Comparison of ENCODE assay signal across 19 mouse cellular contexts in genomic region chr11:25042763-25043162, GRCm38 (mm10).
DNase-seq lines count a peak whose midpoint lies in the region; ATAC-seq and TF ChIP-seq lines count a peak whose summit lies in the region.
"Had no signal": no experiment of that assay in that cellular context is flagged by ENCODE, and none has a peak within 500 bp of the region (broad histone marks: within the 10 kb centered on the region; RNA-seq: fewer than 3 reads in every experiment).

No protein-coding gene starts in this region.

- no peak overlapping the region for H3K27ac ChIP-seq in intestine, embryonic 14.5 days (ENCODE audit: low read depth)
- H3K27ac ChIP-seq in intestine, postnatal 0 days (ENCODE audit: low read depth, low read length), result no peak overlapping the region
- H3K27ac ChIP-seq in intestine, embryonic 15.5 days, result no peak overlapping the region
- no peak overlapping the region for H3K27ac ChIP-seq in intestine, embryonic 16.5 days (ENCODE audit: low read length)
- H3K27ac ChIP-seq: embryonic facial prominence, embryonic 13.5 days; embryonic facial prominence, embryonic 15.5 days; forebrain, embryonic 10.5 days; forebrain, embryonic 12.5 days had no signal

- no peaks in the 10 kb centered on the region for H3K9me3 ChIP-seq in intestine, embryonic 14.5 days (ENCODE audit: control insufficient read depth, low read length)
- H3K9me3 ChIP-seq in intestine, postnatal 0 days (ENCODE audit: control insufficient read depth), result no peaks in the 10 kb centered on the region
- no peaks in the 10 kb centered on the region for H3K9me3 ChIP-seq in intestine, embryonic 15.5 days
- H3K9me3 ChIP-seq in intestine, embryonic 16.5 days (ENCODE audit: control insufficient read depth, low read length), result no peaks in the 10 kb centered on the region
- H3K9me3 ChIP-seq: embryonic facial prominence, embryonic 13.5 days; embryonic facial prominence, embryonic 15.5 days; forebrain, embryonic 10.5 days; forebrain, embryonic 12.5 days had no signal

- H3K4me1 ChIP-seq in intestine, embryonic 14.5 days (replicated peaks; ENCODE audit: control insufficient read depth, insufficient read depth, low read length), result no peaks in the 10 kb centered on the region
- H3K4me1 ChIP-seq in intestine, postnatal 0 days (replicated peaks; ENCODE audit: control insufficient read depth, insufficient read depth, low read length), result no peaks in the 10 kb centered on the region
- no peaks in the 10 kb centered on the region for H3K4me1 ChIP-seq in intestine, embryonic 15.5 days (replicated peaks)
- H3K4me1 ChIP-seq in intestine, embryonic 16.5 days (ENCODE audit: control insufficient read depth, insufficient read depth, low read length), result no peaks in the 10 kb centered on the region
- H3K4me1 ChIP-seq: embryonic facial prominence, embryonic 15.5 days had no signal

- ATAC-seq in intestine, embryonic 14.5 days (replicated peaks; ENCODE audit: low FRiP score, low TSS enrichment, low read depth), result peak; percentile 55; the same call in 1 of the 2 replicates
- no peak for ATAC-seq in intestine, postnatal 0 days
- ATAC-seq in intestine, embryonic 15.5 days, result peak; percentile 73
- ATAC-seq in intestine, embryonic 16.5 days, result peak; percentile 66
- ATAC-seq: forebrain, embryonic 14.5 days had no signal

- no peak overlapping the region for H3K4me2 ChIP-seq in intestine, embryonic 14.5 days (ENCODE audit: low read length)
- no peak overlapping the region for H3K4me2 ChIP-seq in intestine, postnatal 0 days (replicated peaks; ENCODE audit: low read depth)
- H3K4me2 ChIP-seq in intestine, embryonic 15.5 days (replicated peaks), result no peak overlapping the region
- H3K4me2 ChIP-seq in intestine, embryonic 16.5 days (ENCODE audit: low read depth, low read length), result no peak overlapping the region
- H3K4me2 ChIP-seq: embryonic facial prominence, embryonic 13.5 days; embryonic facial prominence, embryonic 15.5 days; forebrain, embryonic 12.5 days had no signal

- no peak for DNase-seq in intestine, embryonic 14.5 days (ENCODE audit: low spot score)
- DNase-seq in adipocyte (ENCODE audit: low spot score), result no peak
- DNase-seq: adrenal gland, adult 8-10 months; adrenal gland, postnatal 14 days; adrenal gland, postnatal 36 days; cerebellum, adult 11-12 months; cerebellum, adult 2 months; cerebellum, adult 9-10 months; cerebellum, postnatal 10 days; cerebellum, postnatal 25 days had no signal

- H3K36me3 ChIP-seq in intestine, embryonic 14.5 days (ENCODE audit: control insufficient read depth, insufficient read depth, low read length), result no peaks in the 10 kb centered on the region
- no peaks in the 10 kb centered on the region for H3K36me3 ChIP-seq in intestine, postnatal 0 days (ENCODE audit: control insufficient read depth, insufficient read depth)
- H3K36me3 ChIP-seq in intestine, embryonic 15.5 days, result no peaks in the 10 kb centered on the region
- no peaks in the 10 kb centered on the region for H3K36me3 ChIP-seq in intestine, embryonic 16.5 days (ENCODE audit: control insufficient read depth, insufficient read depth, low read length)
- H3K36me3 ChIP-seq: embryonic facial prominence, embryonic 13.5 days; embryonic facial prominence, embryonic 15.5 days; forebrain, embryonic 10.5 days; forebrain, embryonic 12.5 days had no signal

- H3K9ac ChIP-seq in intestine, embryonic 14.5 days (ENCODE audit: low read length), result no peak overlapping the region
- no peak overlapping the region for H3K9ac ChIP-seq in intestine, postnatal 0 days (ENCODE audit: low read depth, low read length)
- H3K9ac ChIP-seq in intestine, embryonic 15.5 days, result no peak overlapping the region
- H3K9ac ChIP-seq in intestine, embryonic 16.5 days (ENCODE audit: low read depth, low read length), result no peak overlapping the region
- H3K9ac ChIP-seq: embryonic facial prominence, embryonic 13.5 days; embryonic facial prominence, embryonic 15.5 days; forebrain, embryonic 12.5 days had no signal

- no peak overlapping the region for H3K4me3 ChIP-seq in intestine, embryonic 14.5 days (ENCODE audit: low read depth, low read length)
- no peak overlapping the region for H3K4me3 ChIP-seq in intestine, postnatal 0 days (ENCODE audit: low read depth, low read length)
- H3K4me3 ChIP-seq in intestine, embryonic 15.5 days (replicated peaks), result no peak overlapping the region
- H3K4me3 ChIP-seq in intestine, embryonic 16.5 days (ENCODE audit: low read length), result no peak overlapping the region
- H3K4me3 ChIP-seq: embryonic facial prominence, embryonic 13.5 days; embryonic facial prominence, embryonic 15.5 days; erythroblast, embryonic 14.5 days; forebrain, embryonic 10.5 days; forebrain, embryonic 12.5 days had no signal

- 74% methylated on average over 3 of the region's 3 CpGs for WGBS in intestine, embryonic 14.5 days
- WGBS in intestine, postnatal 0 days, result 37% methylated on average over 3 of the region's 3 CpGs
- 54% methylated on average over 3 of the region's 3 CpGs for WGBS in intestine, embryonic 15.5 days
- 52% methylated on average over 3 of the region's 3 CpGs for WGBS in intestine, embryonic 16.5 days

- no peaks in the 10 kb centered on the region for H3K27me3 ChIP-seq in intestine, embryonic 14.5 days (replicated peaks; ENCODE audit: control insufficient read depth, insufficient read depth, low read length)
- no peaks in the 10 kb centered on the region for H3K27me3 ChIP-seq in intestine, postnatal 0 days (replicated peaks; ENCODE audit: control insufficient read depth, insufficient read depth, low read length)
- H3K27me3 ChIP-seq in intestine, embryonic 15.5 days (replicated peaks), result no peaks in the 10 kb centered on the region
- no peaks in the 10 kb centered on the region for H3K27me3 ChIP-seq in intestine, embryonic 16.5 days (replicated peaks; ENCODE audit: control insufficient read depth, insufficient read depth, low read length)
- H3K27me3 ChIP-seq: embryonic facial prominence, embryonic 13.5 days; embryonic facial prominence, embryonic 15.5 days; forebrain, embryonic 12.5 days had no signal

- no peak for TF ChIP-seq CTCF in intestine, postnatal 0 days (IDR thresholded peaks at IDR 0.05; ENCODE audit: low read depth)
